Mouse (Mus musculus) small intestine, adult 2 months (tissue): ENCODE measurements around the gene Spsb1.

Experiments
- CTCF ChIP-seq: fragments of 200-500 bp; IDR thresholded peaks from 2 replicates; pipeline ENCODE4 v1.5.1; 2012; ENCODE audit warnings: low read depth, mild to moderate bottlenecking, control low read depth, inconsistent platforms, low read length, moderate library complexity, mixed read lengths; ENCODE audit not compliant: insufficient replicate concordance, insufficient read length; ENCODE audit errors: extremely low read depth
- POLR2A ChIP-seq: fragments of 200-500 bp; IDR thresholded peaks from 2 replicates; pipeline ENCODE4 v1.6.1; 2012; ENCODE audit warnings: low read depth, mild to moderate bottlenecking, control low read depth, inconsistent platforms, low read length, moderate library complexity

DNA sequence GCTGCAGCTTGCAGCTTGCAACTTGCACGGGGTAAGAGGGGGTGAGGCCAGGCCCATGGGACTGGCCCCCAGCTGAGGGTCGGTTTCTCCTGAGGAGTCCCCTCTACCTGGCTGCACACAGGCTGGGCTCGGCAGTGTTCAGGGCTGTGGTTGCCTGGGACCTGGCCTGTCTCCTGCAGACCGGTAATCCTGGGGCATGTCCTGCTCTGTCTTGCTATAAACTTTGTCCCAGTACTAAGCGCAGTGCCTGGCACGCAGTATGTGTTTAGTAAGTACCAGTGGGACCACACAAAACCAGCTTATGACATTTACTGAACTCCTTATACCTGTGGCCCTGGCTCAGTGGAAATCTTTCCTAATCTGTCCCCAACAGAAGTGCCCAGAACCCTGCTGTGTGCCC lies 10.8 kb upstream of the Spsb1 start:
- no peak for TF ChIP-seq POLR2A
- TF ChIP-seq CTCF: no peak
